Mouse (Mus musculus): ENCODE data around the gene Acap2. TPM values are rescaled to one million over a fixed set of nuclear protein-coding genes. Genes with fewer than 3 reads are reported as not detected.

Gene Acap2
- total and polyA plus RNA-seq, 3 experiments, result 17.2 to 19.1 TPM; not detected in 1

DNA sequence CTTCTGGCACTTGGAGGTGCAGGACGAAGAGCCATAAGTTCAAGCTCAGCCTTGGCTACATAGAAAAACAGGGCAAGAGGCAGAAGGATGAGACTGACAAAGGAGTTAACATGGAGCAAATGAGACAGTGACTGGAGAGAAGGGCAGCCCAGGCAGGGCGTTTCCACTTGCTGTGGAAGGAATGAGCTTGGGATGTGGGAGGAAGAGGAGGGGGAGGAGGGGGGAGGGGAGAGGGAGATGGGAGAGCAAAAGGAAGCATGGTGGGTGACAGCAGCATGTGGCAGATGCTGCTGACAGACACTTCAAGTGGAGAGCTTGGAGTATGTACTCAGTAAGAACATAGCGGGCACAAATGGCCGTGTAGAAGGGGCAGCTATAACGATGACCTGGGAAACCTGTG lies 37.2 kb upstream of the Acap2 start:
- no peaks in the 10 kb centered on the region for H3K27me3 ChIP-seq (ENCODE audit: control insufficient read depth in 1 of 2, insufficient read depth in 2 of 2, low read length in 2 of 2)
- no peaks in the 10 kb centered on the region; the same call in 1 of the 2 replicates for H3K79me2 ChIP-seq (ENCODE audit: control insufficient read depth, insufficient read depth, low read length, poor library complexity)
- no peak for DNase-seq (ENCODE audit: low read depth, low spot score)
- no peak overlapping the region for H3K4me3 ChIP-seq (ENCODE audit: control insufficient read depth in 1 of 2, insufficient read depth in 1 of 2, low read depth in 2 of 2, low read length in 2 of 2)
- H3K27ac ChIP-seq (ENCODE audit: control insufficient read depth, low read depth, low read length), result no peak overlapping the region
- H3K36me3 ChIP-seq (ENCODE audit: control insufficient read depth in 1 of 2, insufficient read depth in 2 of 2, low read length in 2 of 2), result peaks cover 0 to 2% of the 10 kb centered on the region in 2 experiments; a peak in 1 of 4 replicates
- no peaks in the 10 kb centered on the region for H3K9me3 ChIP-seq (replicated peaks; ENCODE audit: insufficient read depth, low read length)
- no peak overlapping the region for H3K9ac ChIP-seq (ENCODE audit: control insufficient read depth, low read depth, low read length, poor library complexity, severe bottlenecking)
- H3K4me1 ChIP-seq (ENCODE audit: control insufficient read depth in 1 of 2, insufficient read depth in 2 of 2, low read length in 2 of 2), result peaks cover 2 to 14% of the 10 kb centered on the region in 2 experiments; a peak in 3 of 4 replicates
- no peak for TF ChIP-seq ZKSCAN1 (IDR thresholded peaks at IDR 0.05; ENCODE audit: low read depth, low read length)
- no peak for TF ChIP-seq MAX (IDR thresholded peaks at IDR 0.05; ENCODE audit: low read length)
- no peak for TF ChIP-seq GABPA (IDR thresholded peaks at IDR 0.05; ENCODE audit: low read depth, low read length)
- no peak for TF ChIP-seq TBP (IDR thresholded peaks at IDR 0.05; ENCODE audit: low read depth, low read length)
- no peak for TF ChIP-seq NRF1 (IDR thresholded peaks at IDR 0.05; ENCODE audit: insufficient read depth, low read depth, low read length, poor library complexity, severe bottlenecking)
- TF ChIP-seq POLR2A (IDR thresholded peaks at IDR 0.05; ENCODE audit: control insufficient read depth in 1 of 2, insufficient read depth in 1 of 2, low read depth in 1 of 2, low read length in 2 of 2, poor library complexity in 1 of 2), result no peak
- no peak for TF ChIP-seq JUND (IDR thresholded peaks at IDR 0.05; ENCODE audit: low read depth, low read length)
- no peak for TF ChIP-seq ELF1 (IDR thresholded peaks at IDR 0.05; ENCODE audit: low read depth, low read length)
- no peak for TF ChIP-seq CHD1 (IDR thresholded peaks at IDR 0.05; ENCODE audit: low read depth, low read length)
- TF ChIP-seq USF1 (IDR thresholded peaks at IDR 0.05; ENCODE audit: low read depth, low read length), result no peak
- TF ChIP-seq RCOR1 (IDR thresholded peaks at IDR 0.05; ENCODE audit: low read depth, low read length), result no peak
- TF ChIP-seq MEF2A (IDR thresholded peaks at IDR 0.05; ENCODE audit: extremely low read depth, insufficient replicate concordance, low read depth, low read length, poor library complexity, severe bottlenecking), result no peak

DNA sequence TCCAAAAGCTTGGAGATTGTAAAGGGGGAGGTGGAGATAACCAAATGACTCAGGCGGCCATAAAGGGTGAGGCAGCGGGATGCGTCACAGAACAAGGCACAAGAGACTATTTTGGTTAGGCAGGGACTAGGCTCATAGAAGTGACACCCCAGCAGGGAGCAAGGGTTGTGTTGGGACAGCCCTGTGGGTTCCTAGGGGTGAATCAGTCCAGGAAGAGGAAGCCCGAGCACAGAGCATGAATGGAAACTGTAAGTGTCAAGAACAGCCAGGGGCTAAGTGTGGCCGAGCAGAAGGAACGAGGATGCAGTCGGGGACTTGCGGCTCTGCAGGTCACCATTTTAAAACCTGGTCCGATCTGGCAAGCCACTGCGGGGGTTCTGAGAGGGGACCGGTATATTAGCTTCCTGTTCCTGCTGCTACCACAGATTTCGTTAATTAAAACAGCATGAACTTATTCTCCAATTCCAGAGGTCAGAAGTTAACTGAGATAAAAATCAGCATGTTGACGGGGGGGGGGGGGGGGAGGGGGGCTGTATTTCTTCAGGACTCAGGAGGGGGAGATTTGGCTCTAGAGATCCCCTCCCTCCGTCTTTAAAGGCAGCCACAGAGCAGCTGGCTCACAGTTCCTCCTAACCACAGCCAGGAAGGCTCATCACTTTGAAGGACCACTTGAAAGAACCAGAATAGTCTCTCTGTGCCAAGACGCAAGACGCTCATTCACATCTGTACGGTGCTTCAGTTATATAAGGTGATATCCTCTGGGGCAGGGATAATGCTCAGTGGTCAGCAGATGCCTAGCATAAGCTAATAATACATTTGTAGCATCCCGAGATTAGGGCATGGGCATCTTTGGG lies 34.6 kb upstream of the Acap2 start:
- peak overlapping the region; percentile 5; the same call in 1 of the 2 replicates for H3K27ac ChIP-seq (ENCODE audit: control insufficient read depth, low read depth, low read length)
- peak; percentile 63 for DNase-seq (ENCODE audit: low read depth, low spot score)
- peak overlapping the region; percentile 56 for H3K9ac ChIP-seq (ENCODE audit: control insufficient read depth, low read depth, low read length, poor library complexity, severe bottlenecking)
- H3K27me3 ChIP-seq (ENCODE audit: control insufficient read depth in 1 of 2, insufficient read depth in 2 of 2, low read length in 2 of 2), result no peaks in the 10 kb centered on the region
- no peak for TF ChIP-seq SIN3A (IDR thresholded peaks at IDR 0.05; ENCODE audit: low read length)
- TF ChIP-seq NELFE (IDR thresholded peaks at IDR 0.05; ENCODE audit: low read depth, low read length), result no peak
- TF ChIP-seq UBTF (IDR thresholded peaks at IDR 0.05; ENCODE audit: borderline replicate concordance, insufficient read depth, low read depth, low read length), result no peak
- TF ChIP-seq ELF1 (IDR thresholded peaks at IDR 0.05; ENCODE audit: low read depth, low read length), result no peak
- no peak for TF ChIP-seq BHLHE40 (IDR thresholded peaks at IDR 0.05; ENCODE audit: borderline replicate concordance, low read depth, low read length)
- no peak for TF ChIP-seq HCFC1 (IDR thresholded peaks at IDR 0.05; ENCODE audit: low read depth, low read length)
- peak overlapping the region; percentile 21 to 49 for H3K4me3 ChIP-seq (ENCODE audit: control insufficient read depth in 1 of 2, insufficient read depth in 1 of 2, low read depth in 2 of 2, low read length in 2 of 2)
- H3K9me3 ChIP-seq (replicated peaks; ENCODE audit: insufficient read depth, low read length), result no peaks in the 10 kb centered on the region
- H3K4me1 ChIP-seq (ENCODE audit: control insufficient read depth in 1 of 2, insufficient read depth in 2 of 2, low read length in 2 of 2), result peaks cover 2 to 18% of the 10 kb centered on the region in 2 experiments; a peak in 3 of 4 replicates
- H3K79me2 ChIP-seq (ENCODE audit: control insufficient read depth, insufficient read depth, low read length, poor library complexity), result no peaks in the 10 kb centered on the region; the same call in 1 of the 2 replicates
- H3K36me3 ChIP-seq (ENCODE audit: control insufficient read depth in 1 of 2, insufficient read depth in 2 of 2, low read length in 2 of 2), result peaks cover 0 to 2% of the 10 kb centered on the region in 2 experiments; a peak in 1 of 4 replicates
